Mouse (Mus musculus): ENCODE data around the gene Themis3.
A peak's percentile ranks its signal among the peaks of the same experiment; 100 is the strongest.
"Not testable (repeated sequence)": the region's sequence is repeated elsewhere in the genome, so short reads cannot be mapped to it uniquely, and the experiment has no call there.

The Themis3 gene

DNA sequence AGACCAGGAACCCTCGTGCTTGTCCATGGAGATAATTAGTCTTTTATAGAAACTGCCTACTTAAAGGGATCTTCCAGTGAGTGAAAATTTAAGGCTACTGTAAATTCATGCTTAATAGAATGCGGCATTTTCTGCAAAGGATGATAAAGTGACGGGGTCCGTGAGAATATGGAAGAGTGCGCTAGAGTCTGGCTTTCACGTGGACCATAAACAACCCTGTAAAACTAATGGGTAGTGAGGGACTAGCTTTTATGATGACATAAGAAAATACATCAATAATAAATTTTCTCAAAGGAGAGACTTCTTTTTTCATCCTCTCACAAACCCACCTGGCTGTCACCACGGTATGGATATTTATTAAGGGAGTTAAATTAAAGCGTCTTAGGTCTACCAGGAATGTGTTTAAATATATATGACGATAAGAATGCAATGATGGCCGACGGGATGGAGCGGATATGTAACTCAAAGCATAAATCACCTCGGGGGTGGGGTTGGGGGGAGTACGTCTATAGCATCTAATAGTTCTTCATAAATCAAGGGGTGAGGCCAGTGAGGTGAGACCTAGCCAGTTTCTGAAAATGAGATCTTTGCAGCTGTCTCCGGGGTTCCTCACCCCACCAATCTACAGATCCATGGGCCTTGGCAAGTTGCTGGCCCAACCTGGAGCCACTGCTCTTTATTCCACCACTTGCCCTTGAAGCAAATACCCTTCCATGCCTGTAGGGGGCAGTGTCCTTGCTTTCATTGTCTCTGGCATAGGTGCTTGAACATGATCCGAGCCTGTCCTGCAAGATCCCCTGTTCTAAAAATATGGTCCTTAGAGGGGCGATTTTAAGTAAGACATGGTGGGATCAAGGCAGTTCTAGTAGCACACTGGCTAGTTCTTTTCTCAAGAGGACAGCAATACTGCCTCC lies 35.8 kb downstream of the Themis3 start:
- no peak for DNase-seq

GRCm38 (mm10) chr17:66552690-66553089 lies 41.7 kb downstream of the Themis3 start:
- no peak for DNase-seq

DNA sequence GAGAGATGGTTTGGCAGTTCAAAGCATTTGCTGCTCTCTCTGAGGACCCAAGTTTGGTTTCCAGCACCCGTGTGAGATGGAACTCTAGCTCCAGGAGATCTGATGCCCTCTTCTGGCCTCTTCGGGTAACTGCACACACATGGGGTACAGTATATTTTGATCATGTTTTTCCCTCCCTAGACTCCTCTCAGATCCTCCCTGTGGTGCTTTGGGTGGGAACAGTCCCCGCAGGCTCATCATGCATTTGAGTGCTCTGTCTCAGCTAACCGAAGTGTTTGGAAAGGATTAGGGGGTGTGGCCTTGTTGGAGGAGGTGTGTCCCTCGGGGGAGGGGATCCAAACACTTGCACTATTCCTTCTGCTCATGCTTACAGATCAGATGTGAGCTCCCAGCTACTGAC lies 43.9 kb downstream of the Themis3 start:
- DNase-seq: no peak

DNA sequence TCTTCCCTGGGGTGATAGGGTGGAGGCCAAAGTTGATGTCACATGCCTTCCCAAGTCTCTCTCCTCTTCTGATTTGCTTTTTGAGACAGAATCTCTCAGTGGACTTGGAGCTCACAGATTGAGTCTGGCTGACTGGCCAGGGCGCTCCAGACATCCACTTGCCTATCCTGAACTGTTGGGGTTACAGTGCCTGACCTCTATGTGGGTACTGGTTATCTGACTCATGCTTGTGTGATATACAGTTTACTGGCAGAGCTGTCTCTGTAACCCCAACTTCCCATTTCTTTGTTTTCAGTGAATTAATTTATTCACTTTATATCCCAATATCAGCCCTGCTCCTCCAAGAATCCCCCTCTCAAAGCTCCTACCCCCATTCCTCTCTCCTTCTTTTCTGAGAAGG lies 62.1 kb downstream of the Themis3 start:
- no peak for DNase-seq

DNA sequence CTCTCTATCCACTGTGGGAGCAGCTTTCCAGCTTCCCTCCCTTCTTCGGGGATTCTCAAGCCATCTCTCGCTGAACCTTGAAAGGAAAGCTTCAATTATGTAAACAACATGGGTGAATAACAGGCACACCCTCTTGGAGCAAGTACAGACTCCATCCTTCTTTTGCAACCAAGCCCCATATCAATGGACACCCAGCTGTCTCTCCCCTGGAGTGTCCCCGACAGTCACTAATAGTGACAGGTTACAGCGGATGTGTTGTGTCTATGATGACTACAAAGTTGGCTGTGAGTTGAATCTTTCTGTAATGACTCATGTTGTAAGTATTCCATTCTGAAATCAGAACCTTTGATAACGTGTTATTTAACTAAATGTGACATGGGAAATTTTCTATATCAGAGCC lies 71.0 kb downstream of the Themis3 start:
- DNase-seq: no peak

DNA sequence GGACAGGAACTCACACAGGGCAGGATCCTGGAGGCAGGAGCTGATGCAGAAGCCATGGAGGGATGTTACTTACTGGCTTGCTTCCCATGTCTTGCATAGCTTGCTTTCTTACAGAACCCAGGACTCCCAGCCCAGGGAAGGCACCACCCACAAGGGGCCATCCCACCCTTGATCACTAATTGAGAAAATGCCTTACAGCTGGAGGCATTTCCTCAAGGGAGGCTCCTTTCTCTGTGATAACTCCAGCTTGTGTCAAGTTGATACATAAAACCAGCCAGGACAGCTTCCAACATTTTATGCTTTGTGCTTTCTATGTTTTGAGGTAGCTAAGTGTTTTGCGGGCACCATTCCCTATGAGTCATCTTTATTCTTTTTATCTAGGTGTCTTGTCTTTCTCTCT lies 71.8 kb downstream of the Themis3 start:
- not testable (repeated sequence) for DNase-seq

DNA sequence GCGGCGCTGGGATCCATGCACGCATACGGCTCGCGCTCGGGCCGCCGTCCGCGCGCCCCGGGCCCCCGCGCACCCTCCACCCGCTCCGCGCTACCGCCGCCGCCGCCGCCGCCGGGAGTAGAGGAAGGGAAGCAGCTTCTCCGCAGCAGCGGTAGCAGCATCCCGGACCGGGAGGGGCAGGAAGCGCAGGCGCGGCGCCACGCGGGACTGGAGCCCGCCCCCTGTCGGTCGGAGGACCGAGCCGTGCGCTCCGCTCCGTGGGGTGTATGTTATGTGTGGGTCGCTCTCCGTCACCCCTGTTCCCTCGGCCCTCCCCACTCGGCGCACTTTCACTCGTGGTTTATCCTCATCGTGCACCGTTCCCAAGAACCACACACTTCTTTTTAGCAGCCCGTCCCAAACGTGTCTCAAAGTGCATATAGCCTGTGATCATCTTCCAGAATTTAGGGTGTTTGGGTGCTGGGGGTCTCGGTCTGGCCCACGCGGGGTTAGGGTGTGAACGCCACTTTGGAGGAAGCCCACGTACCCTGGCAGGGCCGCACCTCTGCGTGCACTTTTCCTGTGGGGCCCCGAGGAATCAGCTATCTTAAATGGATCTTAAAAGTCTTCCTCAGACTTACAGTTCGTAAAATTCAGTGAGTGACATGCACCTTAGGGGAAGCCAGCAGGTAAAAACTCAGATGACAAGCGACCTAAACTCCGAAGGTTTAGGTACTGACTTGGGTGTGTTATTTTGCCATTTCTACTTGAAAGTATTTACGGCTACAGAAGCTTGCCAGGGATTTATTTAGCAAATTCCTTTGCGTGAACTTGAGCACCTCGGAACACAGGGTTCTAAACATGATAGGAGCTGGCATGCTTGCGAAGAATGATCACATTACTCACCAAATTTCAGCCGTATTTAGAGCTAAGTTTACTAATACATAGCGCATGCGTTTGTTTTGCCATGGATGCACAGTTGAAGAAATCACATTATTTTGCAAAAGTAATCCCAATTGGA lies 74.6 kb downstream of the Themis3 start, which contains the start of gene Rab12:
Rab12 (minus strand) TSS at position 176 of the 1,000 bp plus-strand sequence.
- peak; percentile 89 for DNase-seq

DNA sequence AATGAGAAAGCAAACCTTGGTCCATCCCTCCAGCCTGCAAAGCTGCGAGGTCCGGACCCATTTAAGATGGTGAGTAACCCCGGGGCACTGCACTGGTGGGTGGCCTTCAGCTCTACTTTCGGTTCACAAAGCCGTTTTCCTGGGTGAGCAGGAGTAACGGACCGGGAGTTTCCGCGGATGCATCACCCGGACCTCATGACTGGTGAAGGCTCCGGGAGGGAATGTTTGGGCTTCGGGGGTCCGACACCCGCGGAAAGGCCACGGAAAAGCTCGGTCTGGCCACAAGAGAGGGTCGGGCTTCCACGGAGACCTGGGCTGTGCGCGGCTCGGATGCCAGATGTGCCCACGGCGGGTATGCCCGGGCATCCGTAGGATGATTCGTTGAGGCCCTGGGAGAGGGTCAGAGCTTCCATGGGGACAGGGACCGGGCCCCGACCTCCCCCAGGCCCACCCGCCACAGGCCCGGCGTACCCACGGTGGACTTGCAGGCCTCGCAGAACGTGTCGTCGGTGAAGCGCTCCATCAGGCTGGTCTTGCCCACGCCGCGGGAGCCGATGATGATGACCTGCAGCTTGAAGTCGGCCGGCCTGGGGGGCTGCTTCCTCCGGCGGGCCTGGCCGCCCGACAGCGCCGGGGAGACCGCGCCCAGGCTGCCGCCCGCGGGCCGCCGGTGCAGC lies 75.4 kb downstream of the Themis3 start:
- no peak for DNase-seq

DNA sequence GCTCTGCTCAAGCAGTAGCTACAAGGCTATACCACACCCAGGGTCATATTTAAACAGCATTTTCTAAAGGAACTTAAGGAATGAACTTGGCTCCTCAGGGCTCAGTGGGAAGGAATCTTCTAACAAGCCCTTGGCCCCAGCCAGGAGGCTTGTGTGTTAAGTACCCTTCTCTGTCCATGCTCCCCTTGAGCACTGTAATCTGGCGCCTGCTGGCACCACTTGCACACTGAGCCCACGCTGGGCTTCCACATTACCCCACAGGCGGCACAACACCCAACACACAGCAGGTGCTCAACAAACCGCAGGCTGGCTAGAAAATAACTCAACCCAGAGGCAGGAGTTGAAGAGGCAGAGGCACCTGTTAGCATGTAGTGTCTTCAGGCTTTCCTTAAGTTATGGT lies 77.5 kb downstream of the Themis3 start:
- no peak for DNase-seq

- DNase-seq: no peak
These were observed 80.0 kb downstream of the Themis3 start for GRCm38 (mm10) chr17:66514288-66514995.

- no peak for DNase-seq
These were observed 82.0 kb downstream of the Themis3 start for GRCm38 (mm10) chr17:66512202-66512956.

DNA sequence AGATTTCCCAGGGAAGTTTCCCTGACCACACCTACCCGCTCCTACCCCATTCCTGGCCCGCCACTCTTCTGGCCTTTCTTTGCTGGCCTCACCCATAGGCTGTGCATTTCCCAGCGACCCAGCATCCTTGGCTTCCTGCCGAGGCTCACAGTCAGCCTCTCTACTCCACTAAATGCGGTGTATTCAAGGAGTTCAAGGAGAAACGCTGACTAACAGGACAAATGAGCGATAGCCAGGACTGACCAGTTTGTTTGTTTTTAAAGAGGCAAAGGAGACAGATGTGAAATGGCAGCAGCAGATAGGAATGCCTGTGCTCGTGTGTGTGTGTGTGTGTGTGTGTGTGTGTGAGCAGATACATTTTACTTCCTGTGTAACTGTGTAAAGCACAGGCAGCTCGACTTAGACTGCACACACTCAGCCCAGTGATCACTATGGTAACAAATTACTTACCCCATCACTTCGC lies 84.2 kb downstream of the Themis3 start:
- DNase-seq: no peak

- DNase-seq: no peak
These were observed 87.1 kb downstream of the Themis3 start for GRCm38 (mm10) chr17:66507049-66507954.

DNA sequence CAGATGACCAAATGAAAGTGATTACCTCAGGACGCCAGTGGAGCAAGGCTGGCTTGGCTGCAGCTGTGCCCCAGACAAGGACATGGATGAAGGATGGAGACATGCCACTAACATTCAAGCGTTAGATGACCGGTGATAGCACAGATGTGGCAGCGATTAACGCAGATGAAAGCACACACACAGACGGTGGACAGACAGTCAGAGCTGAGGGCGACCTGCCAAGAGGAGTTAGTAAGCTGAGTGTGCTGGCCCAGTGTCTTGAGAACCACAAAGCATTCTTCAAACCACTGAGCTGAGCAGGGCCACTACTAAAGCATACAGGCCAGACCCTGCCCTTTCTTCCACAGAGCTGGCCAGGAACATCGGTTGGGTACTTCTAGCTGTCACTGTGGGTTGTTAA lies 89.5 kb downstream of the Themis3 start:
- no peak for DNase-seq
